Mouse (Mus musculus) liver, embryonic 15.5 days (tissue): ENCODE results near the gene Wnt3a. TPM values are rescaled to one million over a fixed set of nuclear protein-coding genes. Genes with fewer than 3 reads are reported as not detected.
"Not testable (repeated sequence)": the region's sequence is repeated elsewhere in the genome, so short reads cannot be mapped to it uniquely, and the experiment has no call there.

Source experiments
- ATAC-seq: fragments of 200-750 bp; cut with Nextera tagmentation; 2 replicates; pipeline ENCODE4 v1.8.0; 2017; ENCODE audit warnings: moderate number of reproducible peaks, mild to moderate bottlenecking, moderate library complexity; ENCODE audit not compliant: insufficient read depth
- H3K27ac ChIP-seq: fragments of 300-500 bp; sonication (generic); replicated peaks from 2 replicates; pipeline ENCODE4 v1.5.1; 2015; ENCODE audit warnings: mild to moderate bottlenecking, inconsistent platforms
- H3K27me3 ChIP-seq: fragments of 300-500 bp; sonication (generic); 2 replicates; pipeline ENCODE4 v1.6.1; 2015; ENCODE audit warnings: mild to moderate bottlenecking, inconsistent platforms
- H3K36me3 ChIP-seq: fragments of 300-500 bp; sonication (generic); replicated peaks from 2 replicates; pipeline ENCODE4 v1.6.1; 2015; ENCODE audit warnings: moderate library complexity, mild to moderate bottlenecking, inconsistent platforms
- H3K4me1 ChIP-seq: fragments of 300-500 bp; sonication (generic); replicated peaks from 2 replicates; pipeline ENCODE4 v1.6.1; 2015; ENCODE audit warnings: inconsistent platforms
- H3K4me2 ChIP-seq: fragments of 300-500 bp; sonication (generic); 2 replicates; pipeline ENCODE4 v1.6.1; 2015; ENCODE audit warnings: moderate library complexity, mild to moderate bottlenecking, inconsistent platforms
- H3K4me3 ChIP-seq: fragments of 300-500 bp; sonication (generic); replicated peaks from 2 replicates; pipeline ENCODE4 v1.5.1; 2015; ENCODE audit warnings: mild to moderate bottlenecking, inconsistent platforms
- H3K9ac ChIP-seq: fragments of 300-500 bp; sonication (generic); 2 replicates; pipeline ENCODE4 v1.6.1; 2015; ENCODE audit warnings: moderate library complexity, mild to moderate bottlenecking, inconsistent platforms
- H3K9me3 ChIP-seq: fragments of 300-500 bp; sonication (generic); replicated peaks from 2 replicates; pipeline ENCODE4 v1.6.1; 2016; ENCODE audit warnings: inconsistent platforms
- WGBS: fragments of 180-500 bp; shearing (Covaris S2); methylation state at CpG from one replicate; pipeline ENCODE4 v1.1.7; 2015; ENCODE audit warnings: mixed read lengths; ENCODE audit not compliant: insufficient replicate concordance; 5-methylcytosine and 5-hydroxymethylcytosine counted together
- polyA plus RNA-seq: library from polyadenylated mRNA; unstranded; fragments of >200 nt; fragmentation: Nextera tagmentation; extraction: Ambion mirVana; gene quantifications from 2 replicates; pipeline ENCODE4 v1.2.1, GENCODE M21; 2015

Gene Wnt3a
- polyA plus RNA-seq, 1 experiment from 2014 or later: not detected

- Histone ChIP-seq H3K4me2 (peak overlapping the region; percentile 74), H3K4me1 (peaks cover 9% of the 10 kb centered on the region), H3K9ac (no peak overlapping the region), H3K9me3 (no peaks in the 10 kb centered on the region), H3K4me3 (peak overlapping the region; percentile 50), H3K36me3 (no peaks in the 10 kb centered on the region), H3K27ac (no peak overlapping the region), H3K27me3 (peaks cover 94% of the 10 kb centered on the region)
- 2% methylated on average over 45 of the region's 45 CpGs for WGBS
- 0 out of 2 replicates have a peak, but pooled peaks have one; percentile 23 for ATAC-seq
Measured at GRCm38 (mm10) chr11:59307422-59308163, 17.0 kb upstream of the Wnt3a start.

- peak; percentile 64 for ATAC-seq
- WGBS: 2% methylated on average over 114 of the region's 128 CpGs
- Histone ChIP-seq H3K36me3 (no peaks in the 10 kb centered on the region), H3K4me2 (peak within 1 kb of the TSS; percentile 74), H3K4me1 (peaks cover 9% of the 10 kb centered on the region), H3K27me3 (peaks cover 94% of the 10 kb centered on the region), H3K9ac (no peak within 1 kb of the TSS), H3K27ac (no peak within 1 kb of the TSS), H3K4me3 (peak within 1 kb of the TSS; percentile 50), H3K9me3 (no peaks in the 10 kb centered on the region)
Measured at GRCm38 (mm10) chr11:59306461-59307421, 16.2 kb upstream of the Wnt3a start, which contains the start of gene Wnt9a. Gene Wnt9a, plus strand, starts transcription at chr11:59306928.

DNA sequence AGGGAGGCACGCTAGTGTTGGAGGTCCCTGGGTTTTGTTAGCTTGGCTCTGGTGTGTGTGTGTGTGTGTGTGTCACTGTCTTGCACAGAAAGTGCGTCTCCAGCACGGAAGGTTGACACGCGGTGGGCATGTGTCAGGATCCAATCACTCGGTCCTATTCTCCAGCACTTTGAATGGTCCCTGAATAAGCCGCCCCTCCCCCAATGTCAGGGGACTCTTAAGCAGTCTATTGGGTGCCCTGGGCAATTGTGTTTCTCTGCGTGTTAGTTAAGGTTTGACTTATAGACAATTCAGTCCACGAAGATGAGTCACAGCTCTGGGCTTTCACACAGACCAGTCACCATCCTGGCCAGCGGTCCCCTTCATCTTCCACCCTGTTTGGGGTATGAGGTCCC lies 15.3 kb upstream of the Wnt3a start:
- no peak for ATAC-seq
- 9% methylated on average over 10 of the region's 10 CpGs for WGBS
- Histone ChIP-seq H3K36me3 (no peaks in the 10 kb centered on the region), H3K27ac (no peak overlapping the region), H3K9ac (no peak overlapping the region), H3K27me3 (peaks cover 94% of the 10 kb centered on the region), H3K4me3 (no peak overlapping the region; the same call in 1 of the 2 replicates), H3K4me2 (no peak overlapping the region), H3K4me1 (peaks cover 9% of the 10 kb centered on the region), H3K9me3 (no peaks in the 10 kb centered on the region)

DNA sequence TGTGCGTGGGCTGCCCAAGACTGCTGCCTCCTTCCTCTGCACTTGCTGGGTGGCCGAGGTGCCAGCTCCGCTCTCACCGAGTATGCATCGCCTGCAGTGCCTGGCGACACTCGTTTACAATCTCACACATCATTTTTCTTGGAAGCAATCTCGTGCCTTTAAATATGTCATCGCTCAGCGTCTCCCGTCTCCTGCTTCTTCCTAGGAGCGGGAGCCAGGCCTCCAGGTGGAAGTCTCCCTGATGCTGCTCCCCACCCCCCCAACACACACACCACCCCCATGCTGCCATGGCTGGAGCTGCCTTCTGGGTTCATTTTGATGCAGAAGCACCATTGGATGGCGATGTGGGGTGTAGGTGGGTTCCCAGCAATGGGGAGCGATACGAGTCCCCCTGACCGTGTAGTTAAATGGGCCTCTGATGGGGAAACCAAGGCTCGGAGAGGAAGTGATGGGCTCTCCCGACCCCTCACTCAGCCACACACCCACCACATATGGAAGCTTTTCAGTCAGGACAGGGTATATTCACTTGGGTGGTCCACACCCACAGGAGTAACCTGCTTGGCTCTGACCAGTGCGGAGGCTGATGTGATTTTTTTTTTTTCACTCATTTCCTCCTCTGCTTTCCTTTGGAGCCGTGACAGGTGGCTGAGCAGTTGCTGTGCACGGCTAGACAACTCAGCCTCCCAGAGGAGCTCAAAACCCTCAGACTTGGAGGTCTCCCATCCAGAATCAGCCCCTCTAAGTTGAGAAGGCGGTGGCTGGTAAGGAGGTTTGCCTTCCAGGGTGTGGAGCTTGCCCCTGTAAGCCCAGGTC lies 14.7 kb upstream of the Wnt3a start:
- no peaks in the 10 kb centered on the region for H3K9me3 ChIP-seq
- no peak overlapping the region for H3K4me2 ChIP-seq
- no peak overlapping the region for H3K4me3 ChIP-seq
- H3K36me3 ChIP-seq: no peaks in the 10 kb centered on the region
- no peak for ATAC-seq
- H3K9ac ChIP-seq: no peak overlapping the region
- peaks cover 9% of the 10 kb centered on the region for H3K4me1 ChIP-seq
- H3K27ac ChIP-seq: no peak overlapping the region
- peaks cover 94% of the 10 kb centered on the region for H3K27me3 ChIP-seq
- WGBS: 36% methylated on average over 22 of the region's 22 CpGs

- 22% methylated on average over 5 of the region's 10 CpGs for WGBS
Measured at GRCm38 (mm10) chr11:59302700-59303569, 12.4 kb upstream of the Wnt3a start.

DNA sequence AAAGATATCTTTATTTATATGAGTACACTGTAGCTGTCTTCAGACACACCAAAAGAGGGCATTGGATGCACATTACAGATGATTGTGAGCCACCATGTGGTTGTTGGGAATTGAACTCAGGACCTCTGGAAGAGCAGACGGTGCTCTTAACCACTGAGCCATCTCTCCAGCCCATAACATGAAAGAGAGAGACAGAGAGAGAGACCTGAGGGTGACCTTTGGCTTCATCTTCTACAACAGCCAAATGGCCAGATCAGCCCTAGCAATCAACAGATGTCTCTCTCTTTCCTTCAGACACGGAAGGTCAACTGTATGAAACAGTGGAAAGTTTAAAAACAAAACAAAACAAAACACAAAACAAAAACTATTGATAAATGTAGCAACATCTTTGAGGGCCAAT lies 10.5 kb upstream of the Wnt3a start:
- WGBS: 44% methylated on average over 2 of the region's 2 CpGs
- not testable (repeated sequence) for H3K4me3 ChIP-seq, H3K4me1 ChIP-seq, H3K27ac ChIP-seq, H3K36me3 ChIP-seq, H3K9me3 ChIP-seq, H3K4me2 ChIP-seq, ATAC-seq, H3K9ac ChIP-seq
- peaks cover 94% of the 10 kb centered on the region for H3K27me3 ChIP-seq

More at GRCm38 (mm10) chr11:59302700-59303569, 12.4 kb upstream of the Wnt3a start:
- Histone ChIP-seq H3K4me2 (no peak overlapping the region), H3K4me3 (no peak overlapping the region), H3K9ac (no peak overlapping the region), H3K27ac (no peak overlapping the region), H3K4me1 (peaks cover 9% of the 10 kb centered on the region), H3K36me3 (no peaks in the 10 kb centered on the region), H3K27me3 (peaks cover 94% of the 10 kb centered on the region), H3K9me3 (no peaks in the 10 kb centered on the region)
- no peak for ATAC-seq

DNA sequence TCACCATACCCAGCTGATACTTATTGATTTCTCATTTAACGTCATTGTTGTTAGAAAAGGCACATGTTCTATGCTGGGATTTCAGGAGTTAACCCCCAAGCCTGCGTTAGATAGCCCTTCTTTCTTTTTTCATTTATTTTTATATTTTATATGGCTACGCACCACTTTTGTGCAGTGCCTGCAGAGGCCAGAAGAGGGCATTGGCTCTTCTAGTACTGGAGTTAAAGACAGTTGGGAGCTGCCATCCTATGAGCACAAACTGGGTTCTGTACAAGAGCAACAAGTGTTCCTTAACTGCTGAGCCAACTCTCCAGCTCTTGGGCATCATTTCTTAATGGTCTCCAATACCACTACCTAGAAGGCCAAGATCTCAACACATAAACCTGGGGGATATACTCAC lies 9.6 kb upstream of the Wnt3a start:
- H3K4me1 ChIP-seq: no peaks in the 10 kb centered on the region
- WGBS: 10% methylated on average over 3 of the region's 3 CpGs
- no peak overlapping the region for H3K4me3 ChIP-seq
- no peak overlapping the region for H3K4me2 ChIP-seq
- no peak overlapping the region for H3K9ac ChIP-seq
- no peaks in the 10 kb centered on the region for H3K9me3 ChIP-seq
- H3K27me3 ChIP-seq: peaks cover 93% of the 10 kb centered on the region
- H3K27ac ChIP-seq: no peak overlapping the region
- no peak for ATAC-seq
- no peaks in the 10 kb centered on the region for H3K36me3 ChIP-seq

DNA sequence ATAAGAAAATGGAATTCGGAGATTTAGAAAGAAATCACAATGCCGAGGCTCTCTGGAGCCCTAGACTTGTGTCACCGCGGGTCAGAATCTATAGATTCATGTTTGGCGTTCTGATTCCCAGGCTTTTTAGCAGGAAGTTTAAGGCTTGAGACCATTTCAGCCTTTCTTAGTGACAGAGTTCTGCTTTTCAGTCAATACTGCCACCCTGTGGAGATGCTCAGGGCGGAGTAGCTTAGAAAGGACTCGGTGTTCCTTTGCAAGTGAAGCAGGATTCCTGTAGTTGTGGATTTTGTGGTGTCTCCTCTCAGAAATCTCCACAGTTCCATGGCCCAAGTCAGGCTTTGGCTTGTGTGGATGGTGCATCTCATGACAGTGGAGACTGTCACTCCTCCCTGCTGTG lies 7.4 kb upstream of the Wnt3a start:
- 19% methylated on average over 7 of the region's 7 CpGs for WGBS
- Histone ChIP-seq H3K9ac (no peak overlapping the region), H3K27me3 (peaks cover 91% of the 10 kb centered on the region)

GRCm38 (mm10) chr11:59293616-59294015 lies 3.1 kb upstream of the Wnt3a start:
- H3K27me3 ChIP-seq: peaks cover 98% of the 10 kb centered on the region
- H3K9ac ChIP-seq: no peak overlapping the region
- WGBS: 16% methylated on average over 7 of the region's 7 CpGs
- ATAC-seq: no peak
- H3K4me3 ChIP-seq: no peak overlapping the region
- no peak overlapping the region for H3K4me2 ChIP-seq
- H3K9me3 ChIP-seq: no peaks in the 10 kb centered on the region
- H3K36me3 ChIP-seq: no peaks in the 10 kb centered on the region
- no peaks in the 10 kb centered on the region; the same call in 1 of the 2 replicates for H3K4me1 ChIP-seq
- H3K27ac ChIP-seq: no peak overlapping the region

More for the DNA sequence above, 7.4 kb upstream of the Wnt3a start:
- no peaks in the 10 kb centered on the region for H3K36me3 ChIP-seq
- no peak overlapping the region for H3K4me3 ChIP-seq
- no peaks in the 10 kb centered on the region for H3K9me3 ChIP-seq
- no peak overlapping the region for H3K27ac ChIP-seq
- H3K4me2 ChIP-seq: no peak overlapping the region
- no peaks in the 10 kb centered on the region for H3K4me1 ChIP-seq
- ATAC-seq: no peak

- no peak overlapping the region for H3K27ac ChIP-seq
- no peaks in the 10 kb centered on the region for H3K9me3 ChIP-seq
- no peak overlapping the region for H3K9ac ChIP-seq
- peaks cover 98% of the 10 kb centered on the region for H3K27me3 ChIP-seq
- no peak for ATAC-seq
- 1% methylated on average over 25 of the region's 25 CpGs for WGBS
- H3K36me3 ChIP-seq: no peaks in the 10 kb centered on the region
- H3K4me1 ChIP-seq: no peaks in the 10 kb centered on the region; the same call in 1 of the 2 replicates
- H3K4me2 ChIP-seq: no peak overlapping the region
- no peak overlapping the region for H3K4me3 ChIP-seq
Measured at GRCm38 (mm10) chr11:59289706-59290105, 846 bp downstream of the Wnt3a start.
